Mouse (Mus musculus) midbrain, postnatal 0 days (tissue): ENCODE data around the gene Syt3. TPM values are rescaled to one million over a fixed set of nuclear protein-coding genes. Genes with fewer than 3 reads are reported as not detected.

Experiments used
- ATAC-seq: fragments of 200-750 bp; cut with Nextera tagmentation; 2 replicates; pipeline ENCODE4 v1.8.0; 2017; ENCODE audit warnings: moderate number of reproducible peaks, mild to moderate bottlenecking, moderate TSS enrichment, moderate library complexity; ENCODE audit not compliant: low FRiP score
- DNase-seq: peaks from one replicate; pipeline ENCODE4 v3.0.0-alpha.2; 2015; ENCODE audit warnings: low spot score
- H3K27ac ChIP-seq: fragments of 300-500 bp; sonication (generic); 2 replicates; pipeline ENCODE4 v1.5.1; 2014; ENCODE audit warnings: low read depth, mild to moderate bottlenecking, low read length, mixed read lengths
- H3K27me3 ChIP-seq: fragments of 300-500 bp; sonication (generic); 2 replicates; pipeline ENCODE4 v1.6.1; 2014; ENCODE audit warnings: low read length, control low read depth, mixed read lengths; ENCODE audit not compliant: insufficient read depth
- H3K36me3 ChIP-seq: fragments of 300-500 bp; sonication (generic); 2 replicates; pipeline ENCODE4 v1.6.1; 2014; ENCODE audit warnings: low read length, control low read depth, mixed read lengths; ENCODE audit not compliant: insufficient read depth
- H3K4me1 ChIP-seq: fragments of 300-500 bp; sonication (generic); 2 replicates; pipeline ENCODE4 v1.6.1; 2014; ENCODE audit warnings: mild to moderate bottlenecking, control low read depth, antibody characterized with exemption, low read length, mixed read lengths; ENCODE audit not compliant: insufficient read depth
- H3K4me2 ChIP-seq: fragments of 300-500 bp; sonication (generic); 2 replicates; pipeline ENCODE4 v1.6.1; 2014; ENCODE audit warnings: low read depth, mild to moderate bottlenecking, low read length, mixed read lengths; ENCODE audit not compliant: poor library complexity, severe bottlenecking
- H3K4me3 ChIP-seq: fragments of 300-500 bp; sonication (generic); 2 replicates; pipeline ENCODE4 v1.5.1; 2014; ENCODE audit warnings: low read depth, mild to moderate bottlenecking, low read length, moderate library complexity
- H3K9ac ChIP-seq: fragments of 300-500 bp; sonication (generic); replicated peaks from 2 replicates; pipeline ENCODE4 v1.6.1; 2014; ENCODE audit warnings: mild to moderate bottlenecking, low read length, moderate library complexity, mixed read lengths; ENCODE audit not compliant: poor library complexity, severe bottlenecking
- H3K9me3 ChIP-seq: fragments of 300-500 bp; sonication (generic); 2 replicates; pipeline ENCODE4 v1.6.1; 2016; ENCODE audit warnings: low read length, control low read depth
- CTCF ChIP-seq: IDR thresholded peaks from 2 replicates; pipeline ENCODE4 v1.5.1; 2016; ENCODE audit warnings: antibody characterized with exemption, mild to moderate bottlenecking
- WGBS: fragments of 180-500 bp; shearing (Covaris S2); extraction: QIAGEN DNeasy Blood & Tissue Kit; methylation state at CpG from one replicate; pipeline ENCODE4 v1.1.7; 2014; 5-methylcytosine and 5-hydroxymethylcytosine counted together
- polyA plus RNA-seq: library from polyadenylated mRNA; unstranded; fragments of >200 nt; fragmentation: Nextera tagmentation; extraction: Ambion mirVana; gene quantifications from 2 replicates; pipeline ENCODE4 v1.2.1, GENCODE M21; 2015
- total RNA-seq: library from RNA; depleted of rRNA; stranded (reverse); fragments of >200 nt; gene quantifications from 2 replicates; pipeline ENCODE4 v1.2.3, GENCODE M21; 2014

The Syt3 gene
- total and polyA plus RNA-seq, 2 experiments from 2014 or later, result 88.4 to 144 TPM

DNA sequence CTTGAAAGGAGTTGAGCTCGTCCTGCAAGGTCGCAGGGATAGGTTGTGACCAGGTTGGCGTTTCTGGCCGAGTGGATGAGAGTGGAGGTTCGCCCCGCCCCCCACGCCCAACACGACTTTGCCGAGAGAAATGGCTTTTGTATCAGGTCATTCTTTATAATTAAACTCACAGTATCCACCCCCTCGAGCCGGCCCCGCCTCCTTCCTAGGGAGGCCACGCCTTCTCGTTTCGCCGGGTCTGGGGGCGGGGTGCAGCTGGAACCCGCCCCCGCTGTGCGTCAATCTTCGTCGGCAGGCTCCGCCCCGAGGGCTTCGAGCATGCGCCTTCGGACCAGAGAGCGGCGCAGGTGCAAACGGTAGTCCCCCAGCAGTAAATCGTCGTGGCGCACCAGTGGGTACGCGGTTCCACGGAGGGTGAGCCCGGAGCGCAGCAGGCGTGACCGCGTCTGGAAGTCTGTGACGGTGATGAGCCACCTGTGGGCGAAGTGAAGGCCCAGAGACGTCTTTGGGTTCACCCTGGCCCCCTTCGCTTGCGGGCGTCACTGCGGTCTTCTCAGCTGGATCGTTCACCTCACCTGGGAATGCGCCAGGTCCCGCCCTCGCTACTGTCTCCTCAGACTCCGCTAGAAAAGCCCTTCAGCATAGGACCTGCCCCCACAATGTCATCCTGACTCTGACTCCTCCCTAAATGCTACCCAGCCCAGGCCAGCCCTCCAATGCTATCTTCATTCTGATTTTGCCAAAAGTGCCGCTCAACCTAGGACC, 23.8 kb upstream of the Syt3 start:
- DNase-seq (peak; percentile 96), ATAC-seq (peak; percentile 66)
- peak overlapping the region; percentile 85 for H3K4me2 ChIP-seq
- H3K4me1 ChIP-seq, result no peaks in the 10 kb centered on the region
- peaks cover 4% of the 10 kb centered on the region; the same call in 1 of the 2 replicates for H3K36me3 ChIP-seq
- TF ChIP-seq CTCF, result peak; percentile 19; the same call in 1 of the 2 replicates
- no peaks in the 10 kb centered on the region for H3K9me3 ChIP-seq
- H3K27me3 ChIP-seq, result no peaks in the 10 kb centered on the region; the same call in 1 of the 2 replicates
- peak overlapping the region; percentile 77 for H3K9ac ChIP-seq
- H3K4me3 ChIP-seq, result peak overlapping the region; percentile 43
- under 1% methylated on average over 53 of the region's 54 CpGs for WGBS
- H3K27ac ChIP-seq, result peak overlapping the region; percentile 95

DNA sequence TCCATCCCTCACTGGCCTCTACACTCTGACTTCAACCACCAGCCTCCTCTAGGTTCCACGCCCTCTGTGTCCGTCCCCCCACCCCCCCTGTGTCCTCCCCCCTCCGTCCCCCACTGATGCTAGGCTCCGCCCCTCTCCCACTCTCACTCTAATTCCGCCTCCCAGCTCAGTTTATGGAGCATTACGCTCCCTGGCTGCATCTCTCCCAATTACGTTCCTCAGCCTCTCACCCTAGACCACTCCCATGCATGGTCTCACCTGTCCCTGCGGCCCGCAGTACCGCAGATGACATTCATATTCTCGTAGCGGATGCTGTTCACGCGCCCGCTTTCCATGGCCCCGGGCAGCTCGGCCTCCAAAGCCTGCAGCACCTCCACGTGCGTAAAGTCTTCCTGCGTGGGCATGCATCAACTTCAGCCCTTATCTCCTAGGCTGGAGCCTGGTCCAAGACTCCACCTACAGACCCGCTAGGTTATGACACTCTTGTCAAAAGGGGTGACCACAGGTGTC, 23.1 kb upstream of the Syt3 start:
- peak overlapping the region; percentile 95 for H3K27ac ChIP-seq
- no peaks in the 10 kb centered on the region; the same call in 1 of the 2 replicates for H3K27me3 ChIP-seq
- WGBS, result 5% methylated on average over 21 of the region's 21 CpGs
- DNase-seq (peak; percentile 67), ATAC-seq (peak; percentile 42)
- no peaks in the 10 kb centered on the region for H3K4me1 ChIP-seq
- peak; percentile 60 for TF ChIP-seq CTCF
- peak overlapping the region; percentile 85 for H3K4me2 ChIP-seq
- peaks cover 4% of the 10 kb centered on the region; the same call in 1 of the 2 replicates for H3K36me3 ChIP-seq
- H3K9ac ChIP-seq, result 0 out of 2 replicates have a peak overlapping the region, but pooled peaks have one; percentile 77
- H3K4me3 ChIP-seq, result peak overlapping the region; percentile 43
- no peaks in the 10 kb centered on the region for H3K9me3 ChIP-seq

DNA sequence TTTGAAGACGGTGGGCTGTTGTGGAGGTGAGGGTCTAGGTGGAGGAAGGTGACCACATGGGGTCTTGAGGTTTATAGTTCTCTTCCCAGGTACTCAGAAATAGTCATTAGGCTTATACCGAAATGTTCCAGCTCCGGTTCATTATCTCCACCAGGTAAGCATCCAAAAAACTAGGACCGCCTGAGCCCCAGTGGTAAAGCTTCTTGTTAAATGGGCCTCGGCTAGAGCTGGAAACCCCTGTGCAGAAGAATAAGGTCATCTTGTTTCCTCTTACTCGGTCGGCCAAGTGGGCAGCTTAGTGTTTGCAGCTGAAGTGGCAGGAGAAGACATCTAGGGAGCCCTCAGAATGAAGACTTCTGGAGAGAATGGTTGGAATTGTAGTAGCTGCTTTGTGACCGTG, 11.2 kb upstream of the Syt3 start:
- Histone ChIP-seq H3K4me1 (peaks cover 3% of the 10 kb centered on the region; the same call in 1 of the 2 replicates), H3K27ac (no peak overlapping the region), H3K4me3 (no peak overlapping the region), H3K9ac (no peak overlapping the region), H3K36me3 (no peaks in the 10 kb centered on the region), H3K9me3 (no peaks in the 10 kb centered on the region), H3K27me3 (no peaks in the 10 kb centered on the region), H3K4me2 (no peak overlapping the region)
- ATAC-seq (no peak), DNase-seq (no peak)
- 94% methylated on average over 8 of the region's 8 CpGs for WGBS
- TF ChIP-seq CTCF, result no peak

DNA sequence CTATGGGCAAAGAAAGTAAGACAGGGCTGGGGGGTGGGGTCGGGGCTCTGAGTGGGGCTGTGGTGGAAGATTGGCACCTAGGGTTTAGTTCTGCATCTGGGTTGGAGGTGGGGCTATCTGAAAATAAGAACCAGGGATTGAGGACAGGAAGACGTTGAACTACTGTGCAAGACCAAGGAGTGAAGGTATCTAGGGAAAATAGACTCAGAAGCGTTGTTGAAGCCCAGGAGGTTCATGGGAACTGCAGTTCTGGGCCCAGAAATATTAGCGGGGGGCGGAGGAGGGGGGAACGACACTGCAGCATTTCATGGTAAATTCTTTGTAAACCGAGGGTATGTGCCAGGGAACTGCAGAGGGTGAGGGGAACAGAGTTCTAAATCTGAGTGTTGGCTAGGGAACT, 10.4 kb upstream of the Syt3 start:
- WGBS, result 10% methylated on average over 7 of the region's 7 CpGs
- peak overlapping the region; percentile 39; the same call in 1 of the 2 replicates for H3K9ac ChIP-seq
- no peak for TF ChIP-seq CTCF
- H3K27me3 ChIP-seq, result no peaks in the 10 kb centered on the region
- no peaks in the 10 kb centered on the region for H3K9me3 ChIP-seq
- DNase-seq, result no peak
- H3K4me2 ChIP-seq, result peak overlapping the region; percentile 80
- peak overlapping the region; percentile 56 for H3K4me3 ChIP-seq
- peak overlapping the region; percentile 83; the same call in 1 of the 2 replicates for H3K27ac ChIP-seq
- H3K4me1 ChIP-seq, result peaks cover 3% of the 10 kb centered on the region; the same call in 1 of the 2 replicates
- H3K36me3 ChIP-seq, result no peaks in the 10 kb centered on the region
- ATAC-seq, result peak; percentile 38

DNA sequence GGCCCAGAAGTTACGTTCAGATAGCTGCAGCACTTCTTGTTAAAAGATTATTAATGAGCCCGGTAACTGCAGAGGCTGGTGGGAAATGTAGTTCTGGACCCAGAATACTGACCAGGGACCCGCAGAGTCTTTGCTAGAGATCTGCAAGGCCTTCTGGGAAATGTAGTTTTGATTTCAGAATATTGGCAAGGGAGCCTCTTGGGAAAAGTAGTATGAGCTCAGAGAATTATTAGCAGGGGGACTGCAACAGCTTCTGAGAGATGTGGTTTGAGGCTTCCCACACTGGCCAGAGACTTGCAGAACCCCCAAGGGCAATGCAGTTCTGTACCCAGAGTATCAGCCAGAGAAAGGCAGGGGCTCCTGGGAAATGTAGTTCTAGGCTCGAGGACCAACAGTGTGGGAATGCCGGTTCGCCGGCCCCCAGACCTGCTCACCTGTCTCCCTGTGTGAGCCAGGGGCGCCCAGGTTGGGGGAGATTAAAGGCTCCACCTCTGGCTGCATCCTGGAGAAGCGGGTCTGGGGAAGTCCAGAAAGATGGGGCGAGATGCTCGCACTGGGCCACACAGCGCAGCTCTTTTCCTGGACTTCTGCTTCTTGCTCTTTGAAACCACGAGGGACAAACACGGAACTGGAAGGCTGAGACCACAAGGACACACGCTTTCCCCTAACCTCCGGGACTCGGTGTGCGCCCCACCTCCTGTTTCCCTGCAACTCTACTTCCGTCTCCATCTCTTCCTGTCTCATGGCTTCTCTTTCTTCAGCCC, 9.8 kb upstream of the Syt3 start:
- DNase-seq (peak; percentile 96), ATAC-seq (peak; percentile 84)
- no peaks in the 10 kb centered on the region for H3K27me3 ChIP-seq
- H3K9me3 ChIP-seq, result no peaks in the 10 kb centered on the region
- under 1% methylated on average over 19 of the region's 19 CpGs for whole genome bisulfite sequencing
- H3K4me1 ChIP-seq, result peaks cover 3% of the 10 kb centered on the region; the same call in 1 of the 2 replicates
- H3K36me3 ChIP-seq, result no peaks in the 10 kb centered on the region
- TF ChIP-seq CTCF, result no peak
- peak overlapping the region; percentile 80 for H3K4me2 ChIP-seq
- H3K4me3 ChIP-seq, result peak overlapping the region; percentile 56
- peak overlapping the region; percentile 83 for H3K27ac ChIP-seq
- H3K9ac ChIP-seq, result peak overlapping the region; percentile 63
